Mouse (Mus musculus) hindbrain, postnatal 0 days (tissue): ENCODE results near the gene Atxn1l. TPM values are rescaled to one million over a fixed set of nuclear protein-coding genes. Genes with fewer than 3 reads are reported as not detected.

Experiments used
- ATAC-seq: fragments of 200-750 bp; cut with Nextera tagmentation; 2 replicates; pipeline ENCODE4 v1.8.0; 2017; ENCODE audit warnings: mild to moderate bottlenecking, moderate TSS enrichment, moderate library complexity
- DNase-seq: peaks from one replicate; pipeline ENCODE4 v3.0.0-alpha.2; 2015; ENCODE audit warnings: low spot score
- H3K27ac ChIP-seq: fragments of 300-500 bp; sonication (generic); 2 replicates; pipeline ENCODE4 v1.5.1; 2014; ENCODE audit warnings: mild to moderate bottlenecking
- H3K27me3 ChIP-seq: fragments of 300-500 bp; sonication (generic); 2 replicates; pipeline ENCODE4 v1.6.1; 2014; ENCODE audit warnings: low read length, mixed read lengths; ENCODE audit not compliant: insufficient read depth
- H3K36me3 ChIP-seq: fragments of 300-500 bp; sonication (generic); 2 replicates; pipeline ENCODE4 v1.6.1; 2014; ENCODE audit warnings: low read length, mixed read lengths; ENCODE audit not compliant: insufficient read depth
- H3K4me1 ChIP-seq: fragments of 300-500 bp; sonication (generic); 2 replicates; pipeline ENCODE4 v1.6.1; 2014; ENCODE audit warnings: antibody characterized with exemption, low read length, mixed read lengths; ENCODE audit not compliant: insufficient read depth
- H3K4me2 ChIP-seq: fragments of 300-500 bp; sonication (generic); 2 replicates; pipeline ENCODE4 v1.6.1; 2014; ENCODE audit warnings: low read depth, mild to moderate bottlenecking, low read length, moderate library complexity, mixed read lengths
- H3K4me3 ChIP-seq: fragments of 300-500 bp; sonication (generic); 2 replicates; pipeline ENCODE4 v1.5.1; 2014; ENCODE audit warnings: low read length
- H3K9ac ChIP-seq: fragments of 300-500 bp; sonication (generic); replicated peaks from 2 replicates; pipeline ENCODE4 v1.6.1; 2014; ENCODE audit warnings: mild to moderate bottlenecking, low read length, moderate library complexity, mixed read lengths
- H3K9me3 ChIP-seq: fragments of 300-500 bp; sonication (generic); 2 replicates; pipeline ENCODE4 v1.6.1; 2016; ENCODE audit warnings: low read length, mixed read lengths
- CTCF ChIP-seq: IDR thresholded peaks from 2 replicates; pipeline ENCODE4 v1.5.1; 2016; ENCODE audit warnings: antibody characterized with exemption, control low read depth, low read depth
- WGBS: fragments of 180-500 bp; shearing (Covaris S2); extraction: QIAGEN DNeasy Blood & Tissue Kit; methylation state at CpG from one replicate; pipeline ENCODE4 v1.1.7; 2014; 5-methylcytosine and 5-hydroxymethylcytosine counted together
- polyA plus RNA-seq: library from polyadenylated mRNA; unstranded; fragments of >200 nt; fragmentation: Nextera tagmentation; extraction: Ambion mirVana; gene quantifications from 2 replicates; pipeline ENCODE4 v1.2.1, GENCODE M21; 2015
- total RNA-seq: library from RNA; depleted of rRNA; stranded (reverse); fragments of >200 nt; gene quantifications from 2 replicates; pipeline ENCODE4 v1.2.3, GENCODE M21; 2014

Atxn1l gene
- total and polyA plus RNA-seq, 2 experiments from 2014 or later, result 2.7 to 22.4 TPM

- H3K4me1 ChIP-seq, result 0 out of 2 replicates have a peak, but pooled peaks cover 4% of the 10 kb centered on the region
- 5% methylated on average over 8 of the region's 8 CpGs for WGBS
- H3K9me3 ChIP-seq, result no peaks in the 10 kb centered on the region
- peak overlapping the region; percentile 96 for H3K9ac ChIP-seq
- peak; percentile 15; the same call in 1 of the 2 replicates for ATAC-seq
- peaks cover 27% of the 10 kb centered on the region for H3K36me3 ChIP-seq
- H3K27me3 ChIP-seq, result no peaks in the 10 kb centered on the region
- peak overlapping the region; percentile 100 for H3K4me3 ChIP-seq
- DNase-seq, result no peak
- peak overlapping the region; percentile 76; the same call in 1 of the 2 replicates for H3K27ac ChIP-seq
- peak overlapping the region; percentile 90 for H3K4me2 ChIP-seq
- no peak for TF ChIP-seq CTCF
Observed at GRCm38 (mm10) chr8:109736819-109737218, 720 bp downstream of the Atxn1l start.

DNA sequence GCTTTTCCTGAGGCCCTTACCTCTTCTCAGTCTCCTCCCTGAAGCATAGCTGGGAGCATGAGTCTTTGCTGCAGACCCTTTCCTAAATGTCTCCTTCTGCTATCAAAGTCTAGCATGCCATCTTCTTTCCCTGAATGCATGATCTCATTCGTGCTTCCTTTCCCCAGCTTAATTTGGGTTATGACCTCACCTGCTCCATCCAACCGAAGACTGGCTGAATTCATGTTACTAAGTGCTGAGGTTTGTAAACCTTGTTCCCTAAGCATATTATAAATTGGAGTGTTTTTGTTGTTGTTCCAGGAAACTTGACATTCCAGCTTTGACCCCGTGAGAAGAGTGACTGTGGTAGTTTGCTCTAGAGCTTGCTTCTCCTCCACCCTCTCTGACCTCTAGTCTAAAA, 3.5 kb downstream of the Atxn1l start:
- Histone ChIP-seq H3K36me3 (peaks cover 31% of the 10 kb centered on the region), H3K4me1 (0 out of 2 replicates have a peak, but pooled peaks cover 4% of the 10 kb centered on the region), H3K9me3 (no peaks in the 10 kb centered on the region), H3K9ac (no peak overlapping the region), H3K4me3 (no peak overlapping the region), H3K27me3 (no peaks in the 10 kb centered on the region), H3K27ac (no peak overlapping the region), H3K4me2 (no peak overlapping the region)
- no peak for DNase-seq
- no peak for TF ChIP-seq CTCF
- WGBS, result 84% methylated on average over 3 of the region's 3 CpGs
- no peak for ATAC-seq

- H3K4me1 ChIP-seq, result no peaks in the 10 kb centered on the region
- H3K4me2 ChIP-seq, result no peak overlapping the region
- H3K27ac ChIP-seq, result no peak overlapping the region
- no peak overlapping the region for H3K9ac ChIP-seq
- TF ChIP-seq CTCF, result no peak
- 85% methylated on average over 3 of the region's 3 CpGs for WGBS
- DNase-seq (no peak), ATAC-seq (no peak)
- H3K27me3 ChIP-seq, result no peaks in the 10 kb centered on the region
- H3K4me3 ChIP-seq, result no peak overlapping the region
- peaks cover 31% of the 10 kb centered on the region for H3K36me3 ChIP-seq
- H3K9me3 ChIP-seq, result no peaks in the 10 kb centered on the region
Observed at GRCm38 (mm10) chr8:109731012-109731411, 6.5 kb downstream of the Atxn1l start.

DNA sequence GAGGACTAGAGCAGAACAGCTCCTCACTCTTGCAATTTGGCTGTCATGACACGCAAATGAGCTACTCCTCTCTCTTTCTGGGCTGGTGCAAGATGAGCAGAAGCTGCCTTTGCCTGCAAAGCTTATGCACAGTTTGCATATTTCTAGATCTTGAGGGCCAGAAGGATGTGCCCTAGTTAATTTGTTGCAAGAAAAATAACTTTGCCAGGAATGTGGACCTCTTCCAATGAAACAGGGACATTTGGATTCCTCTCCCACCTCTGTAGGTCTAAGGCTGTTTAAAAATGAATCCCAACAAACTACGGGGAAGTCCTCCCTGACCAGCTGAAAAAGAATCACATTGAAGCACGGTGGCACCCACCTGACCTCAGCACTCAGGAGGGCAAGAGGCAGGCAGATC, 12.4 kb downstream of the Atxn1l start:
- no peak overlapping the region for H3K4me3 ChIP-seq
- 92% methylated on average over 3 of the region's 3 CpGs for WGBS
- no peak overlapping the region for H3K9ac ChIP-seq
- TF ChIP-seq CTCF, result no peak
- no peak overlapping the region for H3K4me2 ChIP-seq
- peaks cover 55% of the 10 kb centered on the region for H3K36me3 ChIP-seq
- H3K9me3 ChIP-seq, result no peaks in the 10 kb centered on the region
- ATAC-seq, result no peak
- no peak overlapping the region for H3K27ac ChIP-seq
- no peaks in the 10 kb centered on the region for H3K4me1 ChIP-seq
- DNase-seq, result no peak
- no peaks in the 10 kb centered on the region for H3K27me3 ChIP-seq

GRCm38 (mm10) chr8:109714961-109715360, 22.6 kb downstream of the Atxn1l start:
- ATAC-seq, result no peak
- Histone ChIP-seq H3K4me2 (no peak overlapping the region), H3K9ac (no peak overlapping the region), H3K36me3 (peaks cover 70% of the 10 kb centered on the region), H3K9me3 (no peaks in the 10 kb centered on the region), H3K4me3 (no peak overlapping the region), H3K4me1 (no peaks in the 10 kb centered on the region), H3K27ac (no peak overlapping the region), H3K27me3 (no peaks in the 10 kb centered on the region)
- no peak for DNase-seq
- TF ChIP-seq CTCF, result no peak
- WGBS, result 95% methylated on average over 5 of the region's 5 CpGs

DNA sequence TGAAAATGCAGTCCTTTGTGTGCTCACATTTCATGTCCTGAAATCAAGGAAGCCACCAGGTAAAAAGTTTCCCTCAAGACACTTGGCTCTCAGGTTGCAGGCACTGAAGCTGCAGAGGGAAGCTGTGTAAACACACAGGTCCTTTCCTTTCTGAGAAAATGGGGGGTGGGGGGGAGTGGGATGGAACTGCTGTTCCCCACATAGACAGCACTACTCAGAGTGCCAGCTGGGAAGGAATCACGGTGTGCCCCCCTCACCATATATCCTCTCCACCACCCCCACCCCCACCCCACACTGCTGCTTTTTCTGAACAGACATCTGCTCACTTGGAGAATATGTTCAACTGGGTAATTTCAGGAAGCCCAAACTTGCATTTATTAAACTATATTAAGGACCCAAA, 25.0 kb downstream of the Atxn1l start:
- Histone ChIP-seq H3K4me2 (no peak overlapping the region), H3K27ac (no peak overlapping the region), H3K4me3 (no peak overlapping the region), H3K4me1 (0 out of 2 replicates have a peak, but pooled peaks cover 3% of the 10 kb centered on the region), H3K27me3 (no peaks in the 10 kb centered on the region), H3K9me3 (no peaks in the 10 kb centered on the region), H3K9ac (no peak overlapping the region), H3K36me3 (peaks cover 67% of the 10 kb centered on the region)
- ATAC-seq (no peak), DNase-seq (no peak)
- TF ChIP-seq CTCF, result no peak
- WGBS, result 81% methylated on average over 1 of the region's 1 CpGs

DNA sequence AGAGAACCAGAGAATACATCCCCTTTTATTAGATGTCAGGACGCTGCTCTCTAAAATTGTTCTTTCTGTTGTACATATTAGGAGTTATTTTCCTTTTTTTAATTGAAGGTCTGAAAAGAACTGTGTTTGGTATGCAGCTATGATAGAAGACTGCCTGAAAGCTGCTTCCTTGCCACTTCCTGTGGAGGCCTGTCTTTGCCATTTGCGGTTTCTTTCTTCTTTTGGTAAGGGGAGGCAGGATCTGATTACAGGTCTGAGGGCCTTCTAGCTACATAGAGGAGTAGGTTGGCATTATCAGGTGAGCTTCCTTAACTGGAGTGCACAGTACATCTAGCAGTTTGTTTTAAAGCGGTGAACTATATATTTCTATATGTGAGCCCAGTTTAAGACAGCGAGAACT, 29.6 kb downstream of the Atxn1l start:
- H3K36me3 ChIP-seq, result peaks cover 38% of the 10 kb centered on the region
- no peaks in the 10 kb centered on the region for H3K27me3 ChIP-seq
- H3K27ac ChIP-seq, result no peak overlapping the region
- no peaks in the 10 kb centered on the region for H3K9me3 ChIP-seq
- ATAC-seq, result no peak
- H3K9ac ChIP-seq, result no peak overlapping the region; the same call in 1 of the 2 replicates
- no peak for TF ChIP-seq CTCF
- 96% methylated on average over 4 of the region's 4 CpGs for whole genome bisulfite sequencing
- H3K4me2 ChIP-seq, result 0 out of 2 replicates have a peak overlapping the region, but pooled peaks have one; percentile 89
- peaks cover 14% of the 10 kb centered on the region; the same call in 1 of the 2 replicates for H3K4me1 ChIP-seq
- H3K4me3 ChIP-seq, result no peak overlapping the region
- DNase-seq, result no peak
